Mouse (Mus musculus): ENCODE data around the gene Hist1h3d. TPM values are rescaled to one million over a fixed set of nuclear protein-coding genes. Genes with fewer than 3 reads are reported as not detected.

Gene Hist1h3d
- polyA plus RNA-seq (2015; fragmentation: Nextera tagmentation; extraction: Ambion mirVana): 1.4 and 1.8 TPM in 2 replicates

DNA sequence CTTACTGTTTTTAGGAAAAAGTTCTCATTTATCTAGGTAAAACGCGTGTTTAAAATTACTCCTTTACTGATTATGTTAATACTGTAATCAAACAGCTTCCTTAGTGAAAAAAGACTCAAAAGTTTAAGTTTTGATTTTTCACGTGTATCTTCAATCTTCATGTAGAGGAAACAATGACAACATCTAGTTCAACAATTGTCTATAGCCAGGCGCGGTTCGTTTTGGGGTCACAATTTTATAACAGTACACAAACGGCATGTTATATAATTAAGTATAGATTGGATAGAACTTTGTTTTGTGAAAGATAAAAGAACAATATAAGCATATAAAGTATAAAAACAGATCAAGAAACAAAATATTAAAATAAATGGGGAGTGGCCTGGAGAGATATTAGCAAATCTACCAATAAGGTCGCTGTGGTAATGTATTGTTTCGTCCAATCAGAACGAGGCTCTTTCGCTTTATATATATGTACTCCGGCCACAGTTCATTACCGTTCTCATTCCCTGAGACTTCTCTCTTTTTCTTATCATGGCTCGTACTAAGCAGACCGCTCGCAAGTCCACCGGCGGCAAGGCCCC lies at the start of gene Hist1h3d:
Gene Hist1h3d, plus strand, starts transcription at position 493 of the 581 bp plus-strand sequence.
- H3K27ac ChIP-seq (ENCODE audit: low read length): peak within 1 kb of the TSS; percentile 82
- peak within 1 kb of the TSS; percentile 52 for H3K4me3 ChIP-seq (ENCODE audit: low read length)
- peaks cover 26% of the 10 kb centered on the region for H3K4me1 ChIP-seq (ENCODE audit: control insufficient read depth, insufficient read depth, low read length)
- H3K9me3 ChIP-seq (replicated peaks; ENCODE audit: control insufficient read depth, low read length): no peaks in the 10 kb centered on the region
- H3K27me3 ChIP-seq (ENCODE audit: control insufficient read depth, insufficient read depth, low read length): no peaks in the 10 kb centered on the region
- WGBS: 2% methylated on average over 17 of the region's 18 CpGs
- peak within 1 kb of the TSS; percentile 62 for H3K4me2 ChIP-seq (ENCODE audit: low read depth, low read length)
- H3K36me3 ChIP-seq (ENCODE audit: control insufficient read depth, insufficient read depth): no peaks in the 10 kb centered on the region
- H3K9ac ChIP-seq (ENCODE audit: low read length): peak within 1 kb of the TSS; percentile 72
- ATAC-seq (replicated peaks; ENCODE audit: extremely low read depth, insufficient read depth, low FRiP score): peak; percentile 37

DNA sequence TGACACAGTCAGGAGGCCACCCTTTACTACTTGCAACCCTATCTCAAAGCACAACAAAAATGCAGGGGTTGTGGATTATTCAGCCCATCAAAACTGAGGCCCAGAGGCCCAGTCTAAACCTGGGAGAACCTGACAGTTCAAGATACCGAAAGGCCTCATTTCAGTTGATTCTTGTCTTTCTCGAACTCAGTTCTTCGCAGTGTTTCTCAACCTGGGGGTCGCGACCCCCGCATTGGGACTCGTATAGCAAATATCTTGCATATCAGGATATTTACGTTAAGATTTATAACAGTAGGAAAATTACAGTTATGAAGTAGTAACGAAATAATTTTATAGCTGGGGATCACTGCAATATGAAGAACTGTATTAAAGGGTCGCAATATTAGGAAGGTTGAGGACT lies 49.7 kb upstream of the Hist1h3d start:
- Histone ChIP-seq H3K9me3 (replicated peaks; ENCODE audit: control insufficient read depth, low read length) (no peaks in the 10 kb centered on the region), H3K9ac (ENCODE audit: low read length) (peak overlapping the region; percentile 42), H3K4me3 (ENCODE audit: low read length) (peak overlapping the region; percentile 43), H3K4me1 (ENCODE audit: control insufficient read depth, insufficient read depth, low read length) (peaks cover 14% of the 10 kb centered on the region), H3K36me3 (ENCODE audit: control insufficient read depth, insufficient read depth) (no peaks in the 10 kb centered on the region), H3K4me2 (ENCODE audit: low read depth, low read length) (peak overlapping the region; percentile 58), H3K27ac (ENCODE audit: low read length) (no peak overlapping the region), H3K27me3 (ENCODE audit: control insufficient read depth, insufficient read depth, low read length) (no peaks in the 10 kb centered on the region)
- 2% methylated on average over 10 of the region's 10 CpGs for WGBS
- ATAC-seq (replicated peaks; ENCODE audit: extremely low read depth, insufficient read depth, low FRiP score): no peak

DNA sequence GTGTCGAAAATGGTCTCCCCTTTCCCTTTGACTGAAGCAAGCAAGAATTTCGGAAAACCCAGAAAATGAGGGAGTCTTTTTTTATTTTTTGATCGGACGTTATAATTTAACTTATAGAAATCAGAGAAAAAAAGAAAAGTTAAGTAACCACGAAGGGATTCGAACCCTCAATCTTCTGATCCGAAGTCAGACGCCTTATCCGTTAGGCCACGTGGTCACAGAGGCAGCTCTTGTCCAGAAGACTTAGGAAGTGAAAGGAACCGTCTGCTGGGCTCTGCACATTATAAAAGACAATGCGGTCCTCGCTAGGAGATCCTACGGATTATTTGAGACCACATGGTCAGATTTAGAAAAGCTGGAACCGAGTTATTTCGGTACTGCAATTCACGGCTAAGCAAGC lies 49.3 kb upstream of the Hist1h3d start:
- H3K4me2 ChIP-seq (ENCODE audit: low read depth, low read length): peak overlapping the region; percentile 58
- H3K9me3 ChIP-seq (replicated peaks; ENCODE audit: control insufficient read depth, low read length): no peaks in the 10 kb centered on the region
- H3K9ac ChIP-seq (ENCODE audit: low read length): peak overlapping the region; percentile 42
- peaks cover 13% of the 10 kb centered on the region for H3K4me1 ChIP-seq (ENCODE audit: control insufficient read depth, insufficient read depth, low read length)
- ATAC-seq (replicated peaks; ENCODE audit: extremely low read depth, insufficient read depth, low FRiP score): no peak
- H3K36me3 ChIP-seq (ENCODE audit: control insufficient read depth, insufficient read depth): no peaks in the 10 kb centered on the region
- H3K4me3 ChIP-seq (ENCODE audit: low read length): peak overlapping the region; percentile 43
- under 1% methylated on average over 17 of the region's 17 CpGs for WGBS
- no peak overlapping the region for H3K27ac ChIP-seq (ENCODE audit: low read length)
- H3K27me3 ChIP-seq (ENCODE audit: control insufficient read depth, insufficient read depth, low read length): no peaks in the 10 kb centered on the region

DNA sequence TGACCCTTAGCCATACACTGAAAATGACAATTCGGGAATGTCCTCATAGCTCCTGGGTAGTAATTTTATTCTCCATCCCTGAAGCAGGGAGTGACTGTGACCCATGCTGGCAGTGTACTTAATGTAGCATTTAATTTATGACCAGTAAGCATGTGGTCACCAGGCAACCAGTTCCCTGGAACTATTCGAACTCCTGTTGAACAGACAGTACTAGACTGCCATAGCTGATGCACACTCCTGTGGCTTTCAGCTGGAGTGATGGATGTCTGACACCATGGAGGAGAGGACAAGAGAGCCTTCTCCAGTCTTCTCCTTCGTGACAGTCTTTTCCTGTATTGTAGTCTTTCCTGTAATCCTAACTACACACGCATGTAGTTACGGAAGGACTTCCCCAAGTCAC lies 46.6 kb upstream of the Hist1h3d start:
- no peaks in the 10 kb centered on the region for H3K27me3 ChIP-seq (ENCODE audit: control insufficient read depth, insufficient read depth, low read length)
- peak overlapping the region; percentile 99 for H3K27ac ChIP-seq (ENCODE audit: low read length)
- no peaks in the 10 kb centered on the region for H3K36me3 ChIP-seq (ENCODE audit: control insufficient read depth, insufficient read depth)
- H3K9me3 ChIP-seq (replicated peaks; ENCODE audit: control insufficient read depth, low read length): no peaks in the 10 kb centered on the region
- H3K4me1 ChIP-seq (ENCODE audit: control insufficient read depth, insufficient read depth, low read length): peaks cover 26% of the 10 kb centered on the region
- no peak overlapping the region for H3K4me3 ChIP-seq (ENCODE audit: low read length)
- WGBS: 79% methylated on average over 5 of the region's 5 CpGs
- H3K4me2 ChIP-seq (ENCODE audit: low read depth, low read length): peak overlapping the region; percentile 19; the same call in 1 of the 2 replicates
- no peak for ATAC-seq (replicated peaks; ENCODE audit: extremely low read depth, insufficient read depth, low FRiP score)
- peak overlapping the region; percentile 15; the same call in 1 of the 2 replicates for H3K9ac ChIP-seq (ENCODE audit: low read length)

DNA sequence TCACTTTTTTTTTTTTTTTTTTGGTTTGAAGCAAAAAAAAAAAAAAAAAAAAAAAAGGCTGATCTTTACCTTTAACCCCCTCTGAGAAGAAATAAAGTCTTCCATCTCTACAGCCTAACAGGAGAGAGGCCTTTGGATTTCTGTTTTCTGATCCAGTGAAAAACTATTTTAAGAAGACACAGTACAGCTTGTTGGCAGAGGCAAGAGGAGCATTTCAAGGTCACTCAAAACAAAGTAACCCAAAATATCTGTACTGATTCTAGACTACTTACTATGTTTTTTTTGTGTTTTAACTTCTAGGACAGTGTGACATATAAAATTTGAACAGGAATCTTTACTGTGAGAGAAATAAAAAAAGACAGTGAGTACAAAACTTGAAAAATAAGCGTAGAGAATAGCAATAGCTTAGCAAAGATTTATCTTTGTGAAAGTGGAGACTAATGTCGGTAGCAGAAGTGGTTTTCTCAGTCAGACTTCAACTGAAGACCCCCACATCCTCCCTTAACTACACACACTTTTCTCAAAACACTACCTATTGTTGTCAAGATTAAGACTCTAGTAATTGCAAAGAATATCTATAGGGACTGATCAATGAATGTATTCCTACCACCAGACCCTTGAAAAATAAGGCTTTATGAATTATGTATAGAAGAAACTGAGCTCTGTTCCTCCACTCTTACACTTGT lies 45.9 kb upstream of the Hist1h3d start:
- WGBS: 14% methylated on average over 2 of the region's 2 CpGs
- no peak for ATAC-seq (replicated peaks; ENCODE audit: extremely low read depth, insufficient read depth, low FRiP score)
- peak overlapping the region; percentile 99 for H3K27ac ChIP-seq (ENCODE audit: low read length)
- no peaks in the 10 kb centered on the region for H3K27me3 ChIP-seq (ENCODE audit: control insufficient read depth, insufficient read depth, low read length)
- no peaks in the 10 kb centered on the region for H3K36me3 ChIP-seq (ENCODE audit: control insufficient read depth, insufficient read depth)
- no peaks in the 10 kb centered on the region for H3K9me3 ChIP-seq (replicated peaks; ENCODE audit: control insufficient read depth, low read length)
- H3K4me3 ChIP-seq (ENCODE audit: low read length): peak overlapping the region; percentile 77
- peak overlapping the region; percentile 75 for H3K4me2 ChIP-seq (ENCODE audit: low read depth, low read length)
- peak overlapping the region; percentile 90 for H3K9ac ChIP-seq (ENCODE audit: low read length)
- peaks cover 30% of the 10 kb centered on the region for H3K4me1 ChIP-seq (ENCODE audit: control insufficient read depth, insufficient read depth, low read length)

DNA sequence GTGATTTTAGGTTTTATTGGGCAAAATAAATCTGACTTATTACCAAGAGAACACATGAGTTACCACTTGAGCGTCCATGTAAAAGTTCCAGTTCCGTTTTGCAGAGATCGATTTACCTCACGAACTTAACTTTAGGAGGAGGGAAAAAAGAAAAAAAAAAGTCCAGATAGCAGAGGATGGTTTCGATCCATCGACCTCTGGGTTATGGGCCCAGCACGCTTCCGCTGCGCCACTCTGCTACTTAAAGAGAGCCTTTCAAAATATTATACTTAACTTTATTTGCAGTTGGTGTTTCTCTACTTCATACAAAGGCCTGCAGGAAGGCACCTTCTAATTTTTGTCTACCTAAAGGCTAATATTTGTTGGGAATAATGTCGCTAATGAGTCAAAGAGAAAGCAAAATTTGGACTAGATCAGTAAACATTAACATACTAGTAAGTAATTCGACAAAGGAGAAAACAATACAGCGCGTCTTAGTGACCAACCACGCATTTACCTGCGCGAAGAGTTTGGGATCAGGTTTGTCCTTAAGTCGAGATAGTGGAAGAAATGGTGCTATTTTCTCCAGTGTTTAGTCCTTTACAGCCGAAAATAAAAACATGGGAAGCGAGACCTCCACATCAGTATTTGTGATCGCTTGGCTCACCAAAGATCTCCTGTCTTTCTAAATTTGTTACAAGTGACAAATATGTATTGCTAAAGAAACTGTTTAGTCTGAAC lies 45.2 kb upstream of the Hist1h3d start:
- Histone ChIP-seq H3K9ac (ENCODE audit: low read length) (peak overlapping the region; percentile 90), H3K9me3 (replicated peaks; ENCODE audit: control insufficient read depth, low read length) (no peaks in the 10 kb centered on the region), H3K4me3 (ENCODE audit: low read length) (peak overlapping the region; percentile 77), H3K36me3 (ENCODE audit: control insufficient read depth, insufficient read depth) (no peaks in the 10 kb centered on the region), H3K27ac (ENCODE audit: low read length) (peak overlapping the region; percentile 99), H3K4me1 (ENCODE audit: control insufficient read depth, insufficient read depth, low read length) (peaks cover 32% of the 10 kb centered on the region), H3K4me2 (ENCODE audit: low read depth, low read length) (peak overlapping the region; percentile 75), H3K27me3 (ENCODE audit: control insufficient read depth, insufficient read depth, low read length) (no peaks in the 10 kb centered on the region)
- under 1% methylated on average over 20 of the region's 20 CpGs for WGBS
- ATAC-seq (replicated peaks; ENCODE audit: extremely low read depth, insufficient read depth, low FRiP score): no peak

DNA sequence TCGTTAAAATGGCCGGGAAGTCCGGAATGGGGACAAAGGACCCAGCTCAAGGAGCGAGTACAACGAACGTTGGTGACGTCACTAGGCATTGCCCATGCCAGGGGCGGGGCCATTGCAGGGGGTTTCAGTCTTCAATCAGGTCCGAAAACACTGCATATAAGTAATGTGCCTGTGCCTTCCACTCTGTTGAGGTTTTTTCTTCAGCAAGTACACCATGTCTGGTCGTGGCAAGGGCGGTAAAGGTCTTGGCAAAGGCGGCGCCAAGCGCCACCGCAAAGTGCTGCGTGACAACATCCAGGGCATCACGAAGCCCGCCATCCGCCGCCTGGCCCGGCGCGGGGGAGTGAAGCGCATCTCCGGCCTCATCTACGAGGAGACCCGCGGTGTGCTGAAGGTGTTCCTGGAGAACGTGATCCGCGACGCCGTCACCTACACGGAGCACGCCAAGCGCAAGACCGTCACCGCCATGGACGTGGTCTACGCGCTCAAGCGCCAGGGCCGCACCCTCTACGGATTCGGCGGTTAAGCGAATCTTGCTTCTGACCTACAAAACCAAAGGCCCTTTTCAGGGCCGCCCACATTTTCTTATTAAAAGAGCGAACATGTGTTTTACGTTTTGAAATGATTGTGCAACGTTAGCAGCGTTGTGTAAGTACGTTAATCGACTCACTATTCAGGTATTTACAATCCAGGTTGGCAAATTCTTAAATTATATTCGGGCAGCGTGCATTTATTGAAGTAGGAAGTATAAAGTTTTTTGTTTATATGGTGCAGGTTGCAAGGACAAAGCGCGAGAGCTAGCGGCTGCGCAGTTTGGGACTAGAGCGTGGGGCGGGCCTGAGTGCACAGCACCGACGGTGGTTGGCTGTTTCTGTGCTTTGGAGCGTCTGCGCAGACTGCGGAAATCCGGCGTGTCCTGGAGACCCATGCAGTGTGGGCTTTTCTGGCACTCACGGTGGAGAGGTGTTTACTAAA lies 44.4 kb upstream of the Hist1h3d start, which contains the start of gene Hist1h4h:
Gene Hist1h4h, plus strand, starts transcription at position 150 of the 975 bp plus-strand sequence.
- no peaks in the 10 kb centered on the region for H3K27me3 ChIP-seq (ENCODE audit: control insufficient read depth, insufficient read depth, low read length)
- peak within 1 kb of the TSS; percentile 99 for H3K27ac ChIP-seq (ENCODE audit: low read length)
- H3K4me2 ChIP-seq (ENCODE audit: low read depth, low read length): peak within 1 kb of the TSS; percentile 75
- H3K4me1 ChIP-seq (ENCODE audit: control insufficient read depth, insufficient read depth, low read length): peaks cover 29% of the 10 kb centered on the region
- WGBS: under 1% methylated on average over 55 of the region's 70 CpGs
- peak within 1 kb of the TSS; percentile 77 for H3K4me3 ChIP-seq (ENCODE audit: low read length)
- no peaks in the 10 kb centered on the region for H3K36me3 ChIP-seq (ENCODE audit: control insufficient read depth, insufficient read depth)
- H3K9ac ChIP-seq (ENCODE audit: low read length): peak within 1 kb of the TSS; percentile 90
- ATAC-seq (replicated peaks; ENCODE audit: extremely low read depth, insufficient read depth, low FRiP score): peak; percentile 78
- H3K9me3 ChIP-seq (replicated peaks; ENCODE audit: control insufficient read depth, low read length): no peaks in the 10 kb centered on the region

DNA sequence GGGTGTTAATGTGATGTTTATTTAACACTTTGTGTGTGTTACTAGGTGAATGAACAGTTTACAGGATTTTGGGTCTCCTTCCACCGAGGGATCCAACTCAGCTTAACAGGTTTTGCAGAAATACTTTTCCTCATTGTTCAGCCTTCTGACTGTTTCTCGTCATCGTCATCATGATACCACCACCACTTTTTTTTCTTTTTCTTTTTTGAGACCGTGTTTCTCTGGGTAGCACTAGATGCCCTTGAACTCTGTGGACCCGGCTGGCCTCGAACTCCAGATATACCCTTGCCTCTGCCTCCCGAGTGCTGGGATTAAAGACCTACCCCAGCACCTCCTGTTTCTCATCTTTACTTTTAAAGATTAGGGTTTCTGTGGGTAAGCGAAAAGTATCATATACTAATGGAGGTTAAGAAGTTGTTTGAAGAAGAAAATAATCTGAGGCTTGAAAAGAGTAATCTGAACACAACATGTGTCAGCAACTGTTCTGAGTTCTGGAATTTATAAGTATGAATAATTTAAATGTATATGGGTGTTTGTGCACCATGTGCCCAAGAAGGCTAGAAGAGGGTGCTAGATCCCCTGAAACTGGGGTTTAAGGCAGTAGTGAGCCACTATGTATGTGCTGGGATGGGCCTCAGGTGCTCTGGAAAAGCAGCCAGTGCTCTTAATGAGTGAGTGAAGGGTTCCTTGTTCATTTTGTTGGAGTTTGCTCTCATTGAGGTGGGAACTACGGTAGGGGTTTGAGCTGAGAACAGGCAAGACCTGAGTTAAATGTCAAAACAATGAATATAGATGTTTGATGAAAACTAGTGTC lies 43.1 kb upstream of the Hist1h3d start:
- Histone ChIP-seq H3K4me2 (ENCODE audit: low read depth, low read length) (peak overlapping the region; percentile 75), H3K4me3 (ENCODE audit: low read length) (peak overlapping the region; percentile 77), H3K4me1 (ENCODE audit: control insufficient read depth, insufficient read depth, low read length) (peaks cover 37% of the 10 kb centered on the region), H3K9me3 (replicated peaks; ENCODE audit: control insufficient read depth, low read length) (no peaks in the 10 kb centered on the region), H3K36me3 (ENCODE audit: control insufficient read depth, insufficient read depth) (no peaks in the 10 kb centered on the region), H3K27ac (ENCODE audit: low read length) (peak overlapping the region; percentile 99), H3K27me3 (ENCODE audit: control insufficient read depth, insufficient read depth, low read length) (no peaks in the 10 kb centered on the region), H3K9ac (ENCODE audit: low read length) (peak overlapping the region; percentile 90)
- ATAC-seq (replicated peaks; ENCODE audit: extremely low read depth, insufficient read depth, low FRiP score): no peak
- 21% methylated on average over 9 of the region's 9 CpGs for WGBS

All from heart, embryonic 16.5 days (tissue).